In genomic region chr1:185472025-185472720, GRCm38 (mm10) we compare ENCODE assay signal across 9 mouse cellular contexts. TPM values are rescaled to one million over a fixed set of nuclear protein-coding genes. Genes with fewer than 3 reads are reported as not detected.
DNase-seq lines count a peak whose midpoint lies in the region; ATAC-seq lines count a peak whose summit lies in the region.
"Had no signal": no experiment of that assay in that cellular context is flagged by ENCODE, and none has a peak within 500 bp of the region (broad histone marks: within the 10 kb centered on the region; RNA-seq: fewer than 3 reads in every experiment).

No protein-coding gene starts in this region.

- H3K36me3 ChIP-seq in liver, embryonic 13.5 days: peaks cover 18% of the 10 kb centered on the region
- no peaks in the 10 kb centered on the region for H3K36me3 ChIP-seq in midbrain, embryonic 13.5 days

- H3K27me3 ChIP-seq in liver, embryonic 13.5 days: no peaks in the 10 kb centered on the region
- no peaks in the 10 kb centered on the region for H3K27me3 ChIP-seq in midbrain, embryonic 13.5 days

- H3K4me2 ChIP-seq in liver, embryonic 13.5 days: peak overlapping the region; percentile 64
- H3K4me2 ChIP-seq in midbrain, embryonic 13.5 days (replicated peaks): no peak overlapping the region

- WGBS in liver, embryonic 13.5 days (ENCODE audit: insufficient replicate concordance): 13% methylated on average over 8 of the region's 8 CpGs
- 58% methylated on average over 8 of the region's 8 CpGs for WGBS in midbrain, embryonic 13.5 days

- H3K9me3 ChIP-seq in liver, embryonic 13.5 days (replicated peaks): no peaks in the 10 kb centered on the region
- H3K9me3 ChIP-seq in midbrain, embryonic 13.5 days: no peaks in the 10 kb centered on the region

- ATAC-seq in liver, embryonic 13.5 days (ENCODE audit: low read depth): peak; percentile 85
- no peak for ATAC-seq in midbrain, embryonic 13.5 days

- H3K27ac ChIP-seq in liver, embryonic 13.5 days: peak overlapping the region; percentile 99
- H3K27ac ChIP-seq in midbrain, embryonic 13.5 days: no peak overlapping the region

- peak overlapping the region; percentile 73 for H3K9ac ChIP-seq in liver, embryonic 13.5 days
- no peak overlapping the region for H3K9ac ChIP-seq in midbrain, embryonic 13.5 days (replicated peaks)

- H3K4me1 ChIP-seq in liver, embryonic 13.5 days (replicated peaks): peaks cover 97% of the 10 kb centered on the region
- no peaks in the 10 kb centered on the region for H3K4me1 ChIP-seq in midbrain, embryonic 13.5 days (replicated peaks)

- peak; percentile 55 for DNase-seq in spleen, adult 12 weeks (ENCODE audit: low spot score)
- no peak for DNase-seq in spleen, adult 18-20 months
- DNase-seq in embryo, embryonic 9.5 days (ENCODE audit: extremely low spot score): peak; percentile 24
- DNase-seq in liver, embryonic 13.5 days: peak; percentile 84
- peak; percentile 33 for DNase-seq in yolk sac, embryonic 10.5 days (ENCODE audit: low spot score)
- DNase-seq in frontal cortex, postnatal 14 days (ENCODE audit: low spot score in 2 of 2): no peak
- DNase-seq: kidney, postnatal 10 days had no signal

- H3K4me3 ChIP-seq in liver, embryonic 13.5 days (replicated peaks): peak overlapping the region; percentile 39
- H3K4me3 ChIP-seq in midbrain, embryonic 13.5 days (replicated peaks): no peak overlapping the region
- H3K4me3 ChIP-seq: myocyte had no signal

RNA-seq across cellular contexts. Expression of gene Slc30a10, which starts 17.5 kb away (rescaled TPM):
- polyA plus RNA-seq in liver, embryonic 13.5 days (2015; fragmentation: Nextera tagmentation; extraction: Ambion mirVana): 10.4 and 12.5 TPM in 2 replicates
- polyA plus RNA-seq in midbrain, embryonic 13.5 days (2015; fragmentation: Nextera tagmentation; extraction: Ambion mirVana): 2.3 and 3.1 TPM in 2 replicates
- polyA plus RNA-seq: myocyte had no signal

Comparison
In these comparisons a context has a peak if more than half of its experiments do, and no peak if none do; other contexts are left out.
1. DNase-seq: peak in spleen, adult 12 weeks (single experiment), embryo, embryonic 9.5 days (single experiment), liver, embryonic 13.5 days (single experiment) and yolk sac, embryonic 10.5 days (single experiment); none in spleen, adult 18-20 months (0 of 2) and frontal cortex, postnatal 14 days (0 of 2).